Mouse (Mus musculus): ENCODE data around the gene Gm21954. TPM values are rescaled to one million over a fixed set of nuclear protein-coding genes. Genes with fewer than 3 reads are reported as not detected.

The Gm21954 gene
- total and polyA plus RNA-seq, 3 experiments = not detected

DNA sequence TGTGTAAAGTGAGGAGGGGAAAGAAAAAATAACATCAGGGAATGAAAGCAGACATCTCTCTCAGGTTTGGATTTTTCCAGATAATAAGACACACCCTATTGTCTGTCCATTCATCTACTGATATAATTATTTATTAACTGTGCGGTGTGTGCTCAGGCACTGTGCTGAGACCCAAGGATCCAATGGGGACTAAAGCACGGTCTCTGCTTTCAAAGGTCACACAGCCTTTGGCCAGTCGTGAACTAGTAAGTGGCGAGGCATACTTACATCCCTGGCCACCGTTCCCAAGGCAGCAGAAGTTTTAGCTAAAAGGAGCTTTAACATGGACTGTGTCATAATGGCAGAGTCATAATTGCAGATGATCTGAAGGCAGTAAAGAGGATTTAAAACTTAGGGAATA is 44.0 kb upstream of the Gm21954 start:
- no peaks in the 10 kb centered on the region for H3K27me3 ChIP-seq (replicated peaks)
- H3K4me3 ChIP-seq (replicated peaks in 1 of 3; ENCODE audit: low read depth in 2 of 3, low read length in 2 of 3, poor library complexity in 1 of 3) = no peak overlapping the region
- no peak for DNase-seq (ENCODE audit: extremely low read depth)
- dilution Hi-C loops (cut with MboI; ENCODE audit: extremely low pct_ligation_motif_present, extremely low pct_unique_long_range_greater_than_20kb, low sequenced_read_pairs) (no loop called here), in situ Hi-C loops (cut with MboI; ENCODE audit: low pct_ligation_motif_present, low pct_unique_long_range_greater_than_20kb, low sequenced_read_pairs) (no loop called here)
- no peak overlapping the region for H3K4me2 ChIP-seq (ENCODE audit: insufficient read depth, low read depth, poor library complexity, severe bottlenecking)
- H3K36me3 ChIP-seq (replicated peaks in 1 of 2; ENCODE audit: control insufficient read depth in 1 of 2, insufficient read depth in 1 of 2, low read length in 1 of 2) = no peaks in the 10 kb centered on the region
- no peaks in the 10 kb centered on the region for H3K4me1 ChIP-seq (ENCODE audit: control insufficient read depth in 1 of 2, insufficient read depth in 2 of 2)
- TF ChIP-seq NELFE (IDR thresholded peaks at IDR 0.05; ENCODE audit: low read depth, low read length) (no peak), SIN3A (IDR thresholded peaks at IDR 0.05; ENCODE audit: low read length) (no peak)
- H3K79me2 ChIP-seq (replicated peaks; ENCODE audit: control insufficient read depth, extremely low read depth, insufficient read depth, poor library complexity, severe bottlenecking) = no peaks in the 10 kb centered on the region
- peaks cover 79% of the 10 kb centered on the region for H3K9me3 ChIP-seq (replicated peaks; ENCODE audit: low read length)
- H3K9ac ChIP-seq (ENCODE audit: insufficient read depth, low read depth) = no peak overlapping the region
- no peak overlapping the region for H3K27ac ChIP-seq (ENCODE audit: insufficient read depth, low read depth)

GRCm38 (mm10) chr3:55511658-55512057 is 39.6 kb upstream of the Gm21954 start:
- dilution Hi-C loops (cut with MboI; ENCODE audit: extremely low pct_ligation_motif_present, extremely low pct_unique_long_range_greater_than_20kb, low sequenced_read_pairs) = no loop called here
- no peak overlapping the region for H3K4me3 ChIP-seq (replicated peaks in 1 of 3; ENCODE audit: low read depth in 2 of 3, low read length in 2 of 3, poor library complexity in 1 of 3)
- no peak overlapping the region for H3K27ac ChIP-seq (ENCODE audit: insufficient read depth, low read depth)
- H3K4me2 ChIP-seq (ENCODE audit: insufficient read depth, low read depth, poor library complexity, severe bottlenecking) = no peak overlapping the region
- H3K4me1 ChIP-seq (ENCODE audit: control insufficient read depth in 1 of 2, insufficient read depth in 2 of 2) = no peaks in the 10 kb centered on the region
- H3K9me3 ChIP-seq (replicated peaks; ENCODE audit: low read length) = peaks cover 87% of the 10 kb centered on the region
- no peaks in the 10 kb centered on the region for H3K36me3 ChIP-seq (replicated peaks in 1 of 2; ENCODE audit: control insufficient read depth in 1 of 2, insufficient read depth in 1 of 2, low read length in 1 of 2)
- H3K27me3 ChIP-seq (replicated peaks) = no peaks in the 10 kb centered on the region
- DNase-seq (ENCODE audit: extremely low read depth) = no peak
- H3K79me2 ChIP-seq (replicated peaks; ENCODE audit: control insufficient read depth, extremely low read depth, insufficient read depth, poor library complexity, severe bottlenecking) = no peaks in the 10 kb centered on the region
- TF ChIP-seq POLR2AphosphoS2 (IDR thresholded peaks at IDR 0.05; ENCODE audit: low read depth, low read length) = no peak
- TF ChIP-seq CHD1 (IDR thresholded peaks at IDR 0.05; ENCODE audit: low read depth, low read length) = no peak
- no peak for TF ChIP-seq MAX (IDR thresholded peaks at IDR 0.05; ENCODE audit: low read length)
- TF ChIP-seq NELFE (IDR thresholded peaks at IDR 0.05; ENCODE audit: low read depth, low read length) = no peak
- TF ChIP-seq ZC3H11A (IDR thresholded peaks at IDR 0.05; ENCODE audit: low read depth, low read length) = no peak
- no peak for TF ChIP-seq TCF12 (IDR thresholded peaks at IDR 0.05; ENCODE audit: low read depth, low read length)
- no peak for TF ChIP-seq MAZ (IDR thresholded peaks at IDR 0.05; ENCODE audit: low read depth, low read length)
- no peak for TF ChIP-seq KAT2A (IDR thresholded peaks at IDR 0.05; ENCODE audit: insufficient replicate concordance, low read length)
- TF ChIP-seq JUN (IDR thresholded peaks at IDR 0.05; ENCODE audit: insufficient read depth, low read depth, low read length) = no peak
- TF ChIP-seq ZMIZ1 (IDR thresholded peaks at IDR 0.05; ENCODE audit: low read depth, low read length) = no peak
- TF ChIP-seq E2F4 (IDR thresholded peaks at IDR 0.05; ENCODE audit: insufficient replicate concordance, low read depth, low read length) = no peak
- TF ChIP-seq MXI1 (IDR thresholded peaks at IDR 0.05; ENCODE audit: low read depth, low read length) = no peak
- no peak for TF ChIP-seq RAD21 (IDR thresholded peaks at IDR 0.05; ENCODE audit: low read depth, low read length)
- TF ChIP-seq CHD2 (IDR thresholded peaks at IDR 0.05; ENCODE audit: low read length) = no peak
- TF ChIP-seq HCFC1 (IDR thresholded peaks at IDR 0.05; ENCODE audit: low read depth, low read length) = no peak
- no peak for TF ChIP-seq ELF1 (IDR thresholded peaks at IDR 0.05; ENCODE audit: low read depth, low read length)
- in situ Hi-C loops (cut with MboI; ENCODE audit: low pct_ligation_motif_present, low pct_unique_long_range_greater_than_20kb, low sequenced_read_pairs) = no loop called here
- H3K9ac ChIP-seq (ENCODE audit: insufficient read depth, low read depth) = no peak overlapping the region
